Mouse (Mus musculus) kidney, postnatal 14 days (tissue): ENCODE data around the gene Fxr1.
"Not testable (repeated sequence)": the region's sequence is repeated elsewhere in the genome, so short reads cannot be mapped to it uniquely, and the experiment has no call there.

Experiments used
- DNase-seq: peaks from one replicate; pipeline ENCODE4 v3.0.0; 2022; ENCODE audit warnings: mixed read lengths

Gene Fxr1

GRCm38 (mm10) chr3:34068943-34069342, 49.2 kb downstream of the Fxr1 start:
- not testable (repeated sequence) for DNase-seq

GRCm38 (mm10) chr3:34072726-34073125, 53.0 kb downstream of the Fxr1 start:
- DNase-seq: no peak

- peak; percentile 19 for DNase-seq
Observed at GRCm38 (mm10) chr3:34076058-34076759, 56.5 kb downstream of the Fxr1 start.

GRCm38 (mm10) chr3:34080900-34081662, 61.3 kb downstream of the Fxr1 start, which contains the start of gene Dnajc19:
TSS of gene Dnajc19 (minus strand) at chr3:34081321.
- DNase-seq: peak; percentile 96

- DNase-seq: no peak
Observed at GRCm38 (mm10) chr3:34081929-34082328, 62.2 kb downstream of the Fxr1 start.

GRCm38 (mm10) chr3:34083655-34084054, 63.9 kb downstream of the Fxr1 start:
- no peak for DNase-seq

GRCm38 (mm10) chr3:34102891-34103290, 83.1 kb downstream of the Fxr1 start:
- no peak for DNase-seq

- no peak for DNase-seq
Observed at GRCm38 (mm10) chr3:34103902-34104672, 84.3 kb downstream of the Fxr1 start.

- no peak for DNase-seq
Observed at GRCm38 (mm10) chr3:34106421-34106820, 86.7 kb downstream of the Fxr1 start.

GRCm38 (mm10) chr3:34107631-34108030, 87.9 kb downstream of the Fxr1 start:
- DNase-seq: no peak

- DNase-seq: peak; percentile 57
Observed at GRCm38 (mm10) chr3:34111941-34112685, 92.4 kb downstream of the Fxr1 start.

- no peak for DNase-seq
Observed at GRCm38 (mm10) chr3:34115806-34116205, 96.1 kb downstream of the Fxr1 start.

- no peak for DNase-seq
Observed at GRCm38 (mm10) chr3:34119869-34120268, 100.1 kb downstream of the Fxr1 start.
